Mouse (Mus musculus) cerebellum, adult 11 months (tissue): ENCODE measurements around the gene 1700012B09Rik.

Experiments
- DNase-seq: peaks from one replicate; pipeline ENCODE4 v3.0.0; 2022

The 1700012B09Rik gene

GRCm38 (mm10) chr9:14728365-14728764 is 42.5 kb downstream of the 1700012B09Rik start:
- no peak for DNase-seq

- no peak for DNase-seq
These were observed 44.2 kb downstream of the 1700012B09Rik start for GRCm38 (mm10) chr9:14726629-14727028.

GRCm38 (mm10) chr9:14726005-14726404 is 44.8 kb downstream of the 1700012B09Rik start:
- DNase-seq, result no peak

- DNase-seq, result no peak
These were observed 45.9 kb downstream of the 1700012B09Rik start for GRCm38 (mm10) chr9:14724755-14725420.

GRCm38 (mm10) chr9:14721610-14722009 is 49.2 kb downstream of the 1700012B09Rik start:
- DNase-seq, result no peak

GRCm38 (mm10) chr9:14720384-14720783 is 50.4 kb downstream of the 1700012B09Rik start:
- DNase-seq, result no peak

GRCm38 (mm10) chr9:14718332-14718691 is 52.5 kb downstream of the 1700012B09Rik start:
- no peak for DNase-seq

GRCm38 (mm10) chr9:14717689-14718331 is 53.0 kb downstream of the 1700012B09Rik start:
- no peak for DNase-seq

GRCm38 (mm10) chr9:14715258-14715657 is 55.6 kb downstream of the 1700012B09Rik start:
- DNase-seq, result no peak

- no peak for DNase-seq
These were observed 59.9 kb downstream of the 1700012B09Rik start for GRCm38 (mm10) chr9:14710910-14711309.
